Mouse (Mus musculus) limb, embryonic 12.5 days (tissue): ENCODE results near the gene Abhd2. TPM values are rescaled to one million over a fixed set of nuclear protein-coding genes. Genes with fewer than 3 reads are reported as not detected.
A peak's percentile ranks its signal among the peaks of the same experiment; 100 is the strongest.

Experiments used
- ATAC-seq: fragments of 200-750 bp; cut with Nextera tagmentation; 2 replicates; pipeline ENCODE4 v1.8.0; 2017; ENCODE audit warnings: low read depth, moderate TSS enrichment; ENCODE audit not compliant: insufficient number of reproducible peaks, insufficient read depth, low FRiP score, low TSS enrichment
- H3K27ac ChIP-seq: fragments of 300-500 bp; sonication (generic); 2 replicates; pipeline ENCODE4 v1.5.1; 2016; ENCODE audit warnings: mild to moderate bottlenecking, moderate library complexity
- H3K27me3 ChIP-seq: fragments of 300-500 bp; sonication (generic); 2 replicates; pipeline ENCODE4 v1.6.1; 2016; ENCODE audit warnings: mild to moderate bottlenecking, moderate library complexity
- H3K36me3 ChIP-seq: fragments of 300-500 bp; sonication (generic); 2 replicates; pipeline ENCODE4 v1.6.1; 2016; ENCODE audit warnings: mild to moderate bottlenecking, moderate library complexity
- H3K4me1 ChIP-seq: fragments of 300-500 bp; sonication (generic); replicated peaks from 2 replicates; pipeline ENCODE4 v1.6.1; 2016
- H3K4me2 ChIP-seq: fragments of 300-500 bp; sonication (generic); 2 replicates; pipeline ENCODE4 v1.6.1; 2016; ENCODE audit warnings: mild to moderate bottlenecking, moderate library complexity
- H3K4me3 ChIP-seq: fragments of 300-500 bp; sonication (generic); replicated peaks from 2 replicates; pipeline ENCODE4 v1.5.1; 2016; ENCODE audit warnings: mild to moderate bottlenecking
- H3K9ac ChIP-seq: fragments of 300-500 bp; sonication (generic); replicated peaks from 2 replicates; pipeline ENCODE4 v1.6.1; 2016; ENCODE audit warnings: mild to moderate bottlenecking, moderate library complexity
- H3K9me3 ChIP-seq: fragments of 300-500 bp; sonication (generic); 2 replicates; pipeline ENCODE4 v1.6.1; 2016; ENCODE audit warnings: mild to moderate bottlenecking, moderate library complexity
- WGBS: fragments of 180-500 bp; shearing (Covaris S2); methylation state at CpG from one replicate; pipeline ENCODE4 v1.1.7; 2016; 5-methylcytosine and 5-hydroxymethylcytosine counted together
- polyA plus RNA-seq: library from polyadenylated mRNA; unstranded; fragments of >200 nt; fragmentation: Nextera tagmentation; extraction: Ambion mirVana; gene quantifications from 2 replicates; pipeline ENCODE4 v1.2.1, GENCODE M21; 2016

The Abhd2 gene
- polyA plus RNA-seq, 1 experiment from 2014 or later = 8.5 TPM

DNA sequence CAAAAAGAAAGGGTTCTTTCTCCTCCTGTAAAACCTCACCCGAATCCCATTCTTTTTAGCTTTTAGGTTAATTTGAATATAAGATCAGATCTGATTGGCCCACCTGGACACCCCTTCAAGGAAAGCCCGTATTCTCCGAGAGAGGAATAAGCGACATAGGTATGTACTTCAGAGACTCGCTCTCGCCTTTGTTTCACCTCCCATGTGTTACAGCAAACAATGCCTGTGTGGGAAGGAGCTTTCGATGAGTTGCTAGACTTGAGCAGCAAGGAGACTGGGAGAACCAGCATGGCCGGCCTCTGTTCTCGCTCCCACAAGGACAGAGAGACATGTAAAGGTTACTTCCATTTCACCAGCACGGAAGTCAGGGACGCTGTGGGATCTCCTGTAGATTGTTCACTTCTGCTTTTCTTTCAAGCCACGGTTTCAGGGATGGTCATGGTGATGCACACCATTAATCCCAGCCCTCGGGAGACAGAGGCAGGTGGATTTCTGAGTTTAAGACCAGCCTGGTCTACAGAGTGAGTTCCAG lies 21.5 kb downstream of the Abhd2 start:
- 90% methylated on average over 13 of the region's 13 CpGs for WGBS
- no peak overlapping the region for H3K4me2 ChIP-seq
- H3K27ac ChIP-seq = no peak overlapping the region
- ATAC-seq = no peak
- H3K4me3 ChIP-seq = no peak overlapping the region
- no peak overlapping the region for H3K9ac ChIP-seq
- H3K4me1 ChIP-seq = peaks cover 14% of the 10 kb centered on the region
- no peaks in the 10 kb centered on the region for H3K27me3 ChIP-seq
- no peaks in the 10 kb centered on the region for H3K9me3 ChIP-seq
- peaks cover 32% of the 10 kb centered on the region for H3K36me3 ChIP-seq

DNA sequence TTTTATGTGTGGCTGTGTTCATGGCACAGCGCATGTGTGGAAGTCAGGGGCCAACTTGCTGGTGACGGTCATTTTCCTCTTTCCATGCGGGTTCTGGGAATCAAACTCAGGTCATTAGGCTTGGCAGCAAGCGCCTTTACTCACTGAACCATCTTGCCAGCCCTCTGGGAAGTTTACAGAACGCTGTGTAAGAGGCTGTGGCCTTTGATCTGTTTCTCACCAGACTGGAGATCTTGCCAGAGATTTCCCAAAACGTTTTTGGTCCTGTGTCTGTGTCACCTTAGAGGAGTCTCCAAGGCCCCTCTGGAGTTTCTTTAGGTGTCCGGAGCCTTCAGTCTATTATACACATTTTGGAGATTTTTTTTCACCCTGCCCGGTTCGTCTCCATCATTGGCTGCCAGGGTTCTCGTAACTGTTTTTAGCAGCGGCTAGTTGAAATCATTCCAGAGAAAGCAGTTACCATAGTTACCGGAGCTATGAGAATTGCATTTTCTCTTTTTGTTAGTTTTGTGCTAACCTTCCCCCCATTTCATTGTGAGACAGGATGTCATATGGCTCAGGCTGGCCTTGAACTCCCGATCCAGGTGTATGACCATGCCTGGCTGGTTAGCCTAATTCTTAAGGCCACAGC lies 22.3 kb downstream of the Abhd2 start:
- WGBS = 83% methylated on average over 13 of the region's 13 CpGs
- Histone ChIP-seq H3K4me2 (no peak overlapping the region), H3K4me3 (no peak overlapping the region), H3K27me3 (no peaks in the 10 kb centered on the region), H3K4me1 (peaks cover 11% of the 10 kb centered on the region), H3K9ac (no peak overlapping the region), H3K36me3 (peaks cover 37% of the 10 kb centered on the region), H3K9me3 (no peaks in the 10 kb centered on the region), H3K27ac (no peak overlapping the region)
- ATAC-seq = no peak

DNA sequence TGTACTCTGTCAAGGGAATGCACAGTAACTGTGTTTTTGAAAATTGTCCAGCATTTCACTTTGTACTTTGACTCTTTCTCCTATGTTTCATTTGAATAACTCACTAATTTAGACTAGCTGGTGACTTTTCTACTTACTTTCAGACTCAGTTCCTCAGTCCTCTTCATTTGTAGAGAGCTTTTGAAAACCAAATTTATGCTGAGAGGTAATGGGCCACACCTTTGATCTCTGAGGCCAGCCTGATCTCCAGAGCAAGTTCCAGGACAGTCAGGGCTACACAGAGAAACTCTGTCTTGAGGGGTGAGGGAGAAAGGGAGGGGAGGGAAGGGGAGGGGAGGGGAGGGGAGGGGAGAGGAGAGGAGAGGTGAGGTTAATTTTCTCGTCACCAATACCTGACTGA lies 25.7 kb downstream of the Abhd2 start:
- Histone ChIP-seq H3K27me3 (no peaks in the 10 kb centered on the region), H3K9me3 (no peaks in the 10 kb centered on the region), H3K27ac (no peak overlapping the region), H3K4me2 (no peak overlapping the region), H3K36me3 (peaks cover 37% of the 10 kb centered on the region), H3K4me1 (peaks cover 6% of the 10 kb centered on the region), H3K4me3 (no peak overlapping the region), H3K9ac (no peak overlapping the region)
- 46% methylated on average over 1 of the region's 1 CpGs for WGBS
- no peak for ATAC-seq

DNA sequence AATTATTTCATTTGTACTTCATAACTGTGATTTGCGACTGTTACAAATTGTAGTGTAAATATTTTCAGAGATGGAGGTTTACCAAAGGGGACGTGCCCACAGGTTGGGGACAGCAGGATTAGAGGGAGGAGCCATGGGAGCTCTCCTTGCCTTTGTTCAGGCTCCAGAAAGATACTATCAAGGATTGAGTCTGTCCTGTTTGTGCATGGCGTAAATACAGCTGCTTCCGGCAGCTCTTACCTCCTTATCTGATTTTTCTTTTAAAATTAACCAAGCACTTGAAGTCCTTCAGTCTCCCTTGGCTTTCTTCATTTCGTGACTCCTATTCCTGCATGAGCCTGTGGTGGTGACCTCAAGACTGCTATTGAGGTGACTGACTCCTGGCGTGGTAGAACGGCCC lies 26.5 kb downstream of the Abhd2 start:
- Histone ChIP-seq H3K4me2 (no peak overlapping the region), H3K36me3 (peaks cover 35% of the 10 kb centered on the region), H3K4me3 (no peak overlapping the region), H3K9ac (no peak overlapping the region), H3K4me1 (peaks cover 6% of the 10 kb centered on the region), H3K9me3 (0 out of 2 replicates have a peak, but pooled peaks cover 2% of the 10 kb centered on the region), H3K27ac (no peak overlapping the region), H3K27me3 (no peaks in the 10 kb centered on the region)
- 82% methylated on average over 7 of the region's 7 CpGs for WGBS
- no peak for ATAC-seq

DNA sequence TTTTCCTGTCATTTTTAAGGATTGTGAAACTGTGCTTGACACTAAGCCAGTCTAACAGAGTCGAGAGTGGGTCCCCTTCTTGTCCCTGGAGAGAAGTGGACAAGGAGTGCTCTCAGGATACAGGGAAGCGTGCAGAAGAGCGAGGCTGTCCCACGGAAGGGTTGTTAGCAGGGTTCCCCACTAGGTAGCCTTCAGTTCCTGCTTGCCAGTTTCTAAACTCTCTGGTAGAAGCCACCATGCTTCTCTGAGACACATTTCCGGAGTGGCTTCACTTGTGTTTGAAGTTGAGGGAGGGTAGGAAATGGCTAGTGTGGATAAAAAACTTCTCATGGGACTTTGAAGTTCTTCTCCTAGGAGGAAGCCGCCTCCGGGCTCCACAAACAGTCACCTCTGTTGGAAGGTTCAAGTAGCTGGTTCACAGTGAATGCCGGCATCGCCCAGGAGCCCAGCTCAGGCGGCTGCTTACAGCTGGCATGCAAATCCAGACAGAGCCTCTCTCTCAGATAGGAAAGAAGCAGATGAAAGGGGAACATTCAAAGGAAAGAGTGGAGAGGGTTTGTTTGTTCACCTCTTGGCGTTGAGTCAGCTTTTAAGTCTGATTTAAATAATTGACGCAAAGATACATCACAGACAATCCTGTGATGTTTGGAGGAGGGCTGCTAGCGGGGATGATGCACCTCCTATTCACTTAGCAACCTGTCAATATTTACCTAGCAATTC lies 27.6 kb downstream of the Abhd2 start:
- ATAC-seq = no peak
- Histone ChIP-seq H3K27ac (no peak overlapping the region), H3K4me3 (no peak overlapping the region), H3K9ac (no peak overlapping the region), H3K36me3 (peaks cover 33% of the 10 kb centered on the region), H3K27me3 (no peaks in the 10 kb centered on the region), H3K9me3 (0 out of 2 replicates have a peak, but pooled peaks cover 3% of the 10 kb centered on the region), H3K4me2 (no peak overlapping the region), H3K4me1 (peaks cover 6% of the 10 kb centered on the region)
- 36% methylated on average over 13 of the region's 13 CpGs for WGBS

DNA sequence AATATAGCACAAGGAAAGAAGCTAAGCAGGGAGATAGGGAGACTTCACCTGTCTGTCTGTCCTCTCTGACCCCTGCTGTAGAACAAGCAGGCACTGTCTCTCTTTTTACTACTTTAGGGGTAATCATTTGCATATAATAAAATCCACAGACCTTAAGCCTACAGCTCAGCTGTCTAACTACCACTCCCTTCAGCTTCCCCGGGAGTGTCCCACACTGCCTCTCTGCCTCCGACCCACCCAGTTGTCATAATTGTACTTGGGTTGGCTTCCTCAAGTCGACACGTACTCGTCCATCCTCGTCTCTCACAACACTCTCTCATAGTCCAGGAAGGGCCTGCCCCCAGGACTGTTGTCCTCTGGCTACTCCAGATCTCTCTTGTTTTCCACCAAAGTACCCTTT lies 29.1 kb downstream of the Abhd2 start:
- Histone ChIP-seq H3K27ac (no peak overlapping the region), H3K36me3 (peaks cover 24% of the 10 kb centered on the region), H3K4me2 (no peak overlapping the region), H3K9me3 (0 out of 2 replicates have a peak, but pooled peaks cover 3% of the 10 kb centered on the region), H3K9ac (no peak overlapping the region), H3K27me3 (no peaks in the 10 kb centered on the region), H3K4me1 (peaks cover 6% of the 10 kb centered on the region), H3K4me3 (no peak overlapping the region)
- ATAC-seq = no peak
- WGBS = 81% methylated on average over 6 of the region's 6 CpGs

DNA sequence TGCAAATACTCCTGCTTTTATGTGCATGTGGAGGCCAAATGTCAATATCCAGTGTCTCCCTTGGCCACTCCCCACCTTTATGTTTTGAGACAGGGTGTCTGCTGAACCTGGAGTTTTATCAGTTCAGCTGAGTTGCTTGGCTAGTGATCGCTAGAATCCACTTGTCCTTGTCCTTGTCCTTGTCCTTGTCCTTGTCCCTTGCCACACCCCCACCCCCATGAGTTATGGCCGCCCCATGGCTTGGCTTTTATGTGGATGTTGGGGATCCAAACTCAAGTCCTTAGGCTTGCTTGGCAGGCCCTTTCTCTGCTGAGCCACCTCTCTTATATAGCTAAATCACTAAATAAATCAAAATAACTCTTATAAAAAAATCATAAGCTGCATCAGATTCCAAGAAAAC lies 29.6 kb downstream of the Abhd2 start:
- H3K27me3 ChIP-seq = no peaks in the 10 kb centered on the region
- H3K9me3 ChIP-seq = 0 out of 2 replicates have a peak, but pooled peaks cover 3% of the 10 kb centered on the region
- H3K36me3 ChIP-seq = peaks cover 20% of the 10 kb centered on the region
- peaks cover 6% of the 10 kb centered on the region for H3K4me1 ChIP-seq
- no peak overlapping the region for H3K4me3 ChIP-seq
- H3K9ac ChIP-seq = no peak overlapping the region
- ATAC-seq = no peak
- no peak overlapping the region for H3K27ac ChIP-seq
- H3K4me2 ChIP-seq = no peak overlapping the region
- WGBS = 88% methylated on average over 2 of the region's 2 CpGs

DNA sequence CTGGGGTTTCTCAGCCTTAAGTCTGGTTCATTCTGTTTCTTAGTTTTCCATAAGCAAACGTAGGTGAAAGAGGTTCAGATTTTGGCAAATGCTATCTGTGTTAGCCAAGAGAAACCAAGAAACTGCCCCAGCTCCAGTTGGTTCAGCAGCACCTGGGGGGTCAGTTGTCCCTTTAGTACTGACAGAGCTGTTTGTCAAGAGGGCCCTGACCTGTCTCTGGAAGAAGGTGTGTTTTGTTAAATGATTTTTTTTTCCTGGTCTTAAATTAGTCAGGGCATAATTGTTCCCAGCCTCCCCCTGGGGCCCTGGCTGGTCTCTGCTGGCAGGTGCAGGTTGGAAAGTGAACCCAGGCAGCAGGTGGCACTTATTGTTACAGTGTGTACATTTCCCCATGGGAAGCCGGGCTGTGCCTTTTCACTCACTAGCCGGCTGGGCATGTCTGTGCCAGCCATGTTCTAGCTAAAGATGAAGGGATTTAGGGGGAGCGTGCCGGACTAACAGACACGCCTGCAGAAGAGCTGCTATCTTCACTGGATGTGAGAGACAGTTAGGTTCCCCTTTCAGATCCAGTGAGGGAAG lies 30.3 kb downstream of the Abhd2 start:
- Histone ChIP-seq H3K36me3 (peaks cover 13% of the 10 kb centered on the region), H3K4me3 (no peak overlapping the region), H3K9me3 (0 out of 2 replicates have a peak, but pooled peaks cover 3% of the 10 kb centered on the region), H3K4me2 (no peak overlapping the region), H3K4me1 (peaks cover 6% of the 10 kb centered on the region), H3K27me3 (no peaks in the 10 kb centered on the region), H3K27ac (no peak overlapping the region), H3K9ac (no peak overlapping the region)
- WGBS = 77% methylated on average over 6 of the region's 6 CpGs
- ATAC-seq = no peak

DNA sequence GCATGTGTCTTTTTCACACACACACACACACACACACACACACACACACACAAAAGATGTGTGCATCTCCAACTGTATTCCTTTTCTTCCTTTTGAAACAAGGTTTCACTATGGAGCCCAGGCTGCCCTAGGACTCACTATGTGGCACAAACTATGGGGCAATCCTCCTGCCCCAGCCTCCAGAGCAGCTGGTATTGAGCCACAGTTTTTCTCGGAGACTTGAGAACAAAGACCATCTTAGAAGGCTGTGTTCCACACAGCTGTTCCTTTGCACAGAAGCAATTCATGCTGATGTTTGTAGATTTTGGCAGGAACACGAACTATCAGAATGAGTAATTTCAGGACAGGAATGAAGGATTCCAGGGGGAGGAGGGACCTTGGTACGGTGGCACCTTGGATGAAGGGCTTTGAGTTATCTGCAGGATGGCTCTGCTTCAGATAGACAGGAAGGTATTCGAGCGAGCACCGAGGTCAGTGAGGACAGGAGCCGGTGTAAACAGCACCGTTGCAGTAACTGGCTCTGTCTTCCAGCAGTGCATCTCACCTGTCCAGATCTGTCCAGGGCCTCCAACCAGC lies 35.5 kb downstream of the Abhd2 start:
- Histone ChIP-seq H3K36me3 (no peaks in the 10 kb centered on the region; the same call in 1 of the 2 replicates), H3K27ac (no peak overlapping the region), H3K4me2 (no peak overlapping the region), H3K9ac (no peak overlapping the region), H3K27me3 (no peaks in the 10 kb centered on the region), H3K4me3 (no peak overlapping the region), H3K4me1 (peaks cover 34% of the 10 kb centered on the region), H3K9me3 (0 out of 2 replicates have a peak, but pooled peaks cover 3% of the 10 kb centered on the region)
- WGBS = 82% methylated on average over 8 of the region's 8 CpGs
- no peak for ATAC-seq

DNA sequence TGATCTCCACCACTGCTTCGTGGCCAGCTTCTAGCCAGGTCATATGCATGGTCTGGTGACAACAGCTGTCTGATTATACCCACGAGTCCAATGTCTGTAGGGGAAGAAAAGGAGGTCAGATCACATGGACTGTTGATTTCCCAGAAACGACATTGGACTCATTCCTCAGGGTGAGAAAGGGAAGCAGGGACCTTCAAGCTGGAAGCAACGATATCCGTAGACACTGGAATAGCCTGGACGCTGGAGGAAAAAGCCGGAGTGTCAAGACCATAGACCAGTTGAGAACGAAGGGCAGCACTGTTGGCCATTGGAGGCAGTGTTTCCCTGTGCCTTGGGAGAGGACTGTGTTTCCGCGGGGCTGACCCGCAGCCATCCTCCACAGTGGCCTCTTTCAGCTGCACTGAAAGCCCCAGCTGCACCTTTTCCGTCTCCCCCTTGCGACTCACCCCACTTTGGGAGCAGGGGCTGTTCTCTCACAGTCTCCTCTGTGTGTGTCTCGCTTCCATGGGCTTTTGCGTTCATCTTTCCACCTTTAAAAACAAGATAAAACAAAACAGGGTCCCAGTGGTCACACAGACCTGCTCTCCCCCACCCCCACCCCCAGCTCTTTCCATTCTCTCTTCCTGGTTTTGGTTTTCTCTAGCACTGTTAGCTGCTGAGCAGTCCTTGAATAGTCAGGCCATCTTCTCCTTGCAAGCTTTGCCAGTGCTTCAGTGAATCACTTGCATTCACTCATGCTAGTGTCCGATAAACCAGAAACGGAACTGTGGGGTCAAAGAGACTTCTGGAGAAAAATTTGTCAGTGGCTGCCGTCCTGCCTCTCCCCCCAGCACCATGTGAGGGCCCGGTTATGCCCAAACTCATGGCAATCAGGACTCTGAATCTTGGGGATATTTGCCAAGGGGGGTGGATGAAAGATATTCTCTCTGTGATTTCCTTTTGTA lies 36.5 kb downstream of the Abhd2 start:
- WGBS = 60% methylated on average over 19 of the region's 19 CpGs
- no peak for ATAC-seq
- Histone ChIP-seq H3K9ac (no peak overlapping the region), H3K27ac (0 out of 2 replicates have a peak overlapping the region, but pooled peaks have one; percentile 24), H3K4me2 (no peak overlapping the region), H3K36me3 (no peaks in the 10 kb centered on the region; the same call in 1 of the 2 replicates), H3K4me1 (peaks cover 42% of the 10 kb centered on the region), H3K9me3 (0 out of 2 replicates have a peak, but pooled peaks cover under 1% of the 10 kb centered on the region), H3K4me3 (no peak overlapping the region), H3K27me3 (no peaks in the 10 kb centered on the region)
